Mouse (Mus musculus): ENCODE data around the gene Hpcal4.
A peak's percentile ranks its signal among the peaks of the same experiment; 100 is the strongest.

The Hpcal4 gene

DNA sequence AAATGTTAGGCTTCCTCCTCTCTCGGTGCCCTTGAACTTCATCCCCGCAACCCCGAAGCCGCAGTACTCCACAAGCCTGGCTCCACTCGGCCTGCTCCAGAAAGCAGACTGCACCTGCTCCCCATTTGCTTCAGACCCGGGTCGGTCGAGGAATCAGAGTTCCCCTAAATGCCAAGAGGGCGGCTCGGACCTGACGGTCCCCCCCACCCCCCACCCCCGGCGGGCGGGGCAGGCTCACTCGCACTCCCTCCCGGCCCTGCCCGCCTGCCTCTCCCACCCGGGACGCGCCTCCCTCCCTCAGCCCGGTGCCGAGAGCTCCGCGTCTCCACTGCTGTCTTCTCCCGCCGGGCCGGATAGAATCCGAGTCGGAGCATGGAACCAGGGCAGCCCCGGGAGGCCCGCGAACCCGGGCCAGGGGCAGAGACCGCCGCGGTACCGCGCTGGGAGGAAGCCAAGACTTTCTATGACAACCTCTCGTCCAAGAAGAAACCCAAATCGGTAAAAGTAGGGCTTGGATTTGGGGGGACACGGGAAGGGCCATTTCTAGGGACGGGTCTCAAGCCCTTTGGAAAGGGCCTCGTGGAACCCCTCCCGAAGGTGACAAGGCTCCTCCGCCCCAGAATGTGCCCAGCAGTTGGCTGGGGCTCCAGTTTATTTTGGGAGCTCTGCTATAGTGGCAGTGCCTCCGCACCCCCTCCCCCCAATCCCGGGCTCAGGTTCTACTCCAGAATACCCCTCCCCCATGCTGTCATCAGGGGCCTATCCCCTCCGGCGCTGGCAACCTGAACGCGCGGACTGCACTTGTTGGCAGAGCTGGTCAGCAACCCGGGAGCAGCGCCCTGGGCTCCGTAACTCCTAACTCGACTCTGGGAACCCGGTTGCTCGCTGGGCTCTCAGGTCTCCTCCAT lies 18.4 kb downstream of the Hpcal4 start, which contains the start of gene Nt5c1a:
Gene Nt5c1a (plus strand): TSS at position 319 of the 908 bp plus-strand sequence.
- DNase-seq (ENCODE audit: low spot score) = no peak

DNA sequence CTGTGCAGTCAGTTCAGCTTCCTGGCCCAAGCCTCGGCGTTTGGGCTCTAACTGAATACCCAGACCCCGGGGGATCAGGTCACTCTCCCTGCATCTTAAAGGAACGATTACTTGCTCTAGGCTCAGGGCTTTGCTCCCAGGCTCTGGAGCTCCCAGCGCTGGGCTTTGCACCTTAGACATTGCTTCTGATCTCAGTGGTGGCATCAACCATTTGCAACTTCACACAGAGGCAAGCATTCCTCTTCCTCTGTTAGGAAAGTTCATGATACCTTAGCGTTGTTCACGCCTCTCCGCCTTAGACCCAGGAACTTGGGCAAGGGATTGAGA lies 19.0 kb downstream of the Hpcal4 start:
- DNase-seq (ENCODE audit: low spot score) = no peak

DNA sequence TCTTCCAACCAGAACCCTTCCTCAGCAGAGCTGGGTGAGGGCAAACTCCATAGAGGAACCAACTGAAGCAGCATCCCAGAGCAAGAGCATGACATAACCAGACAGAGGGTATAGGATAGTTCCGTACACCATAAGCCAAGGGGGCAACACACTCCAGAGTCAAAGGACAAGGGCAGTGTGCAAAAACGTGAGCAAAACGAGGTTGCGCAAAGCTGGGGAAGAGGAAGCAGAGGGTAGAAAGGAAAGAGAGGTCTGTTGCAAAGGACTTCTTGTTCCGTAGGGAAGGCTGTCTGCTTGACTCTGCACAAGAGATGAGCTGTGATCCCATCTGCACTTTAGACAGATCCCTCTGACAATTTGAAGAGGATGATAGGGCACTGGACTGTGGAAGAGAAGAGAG lies 24.3 kb downstream of the Hpcal4 start:
- no peak for DNase-seq (ENCODE audit: low spot score)

DNA sequence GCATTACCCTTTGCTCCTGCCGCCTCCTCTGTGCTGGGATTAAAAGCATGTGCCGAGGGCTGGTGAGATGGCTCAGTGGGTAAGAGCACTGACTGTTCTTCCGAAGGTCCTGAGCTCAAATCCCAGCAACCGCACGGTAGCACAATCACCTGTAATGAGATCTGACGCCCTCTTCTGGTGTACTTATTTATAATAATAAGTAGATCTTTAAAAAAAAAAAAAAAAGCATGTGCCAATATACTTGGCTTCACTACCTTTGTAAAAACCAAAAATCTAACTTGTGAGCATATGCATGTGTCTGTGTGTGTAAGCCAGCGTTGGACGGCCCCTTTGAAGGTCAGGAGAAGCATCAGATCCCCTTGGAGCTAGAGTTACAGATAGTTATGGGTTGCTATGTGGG lies 28.0 kb downstream of the Hpcal4 start:
- DNase-seq (ENCODE audit: low spot score) = no peak

DNA sequence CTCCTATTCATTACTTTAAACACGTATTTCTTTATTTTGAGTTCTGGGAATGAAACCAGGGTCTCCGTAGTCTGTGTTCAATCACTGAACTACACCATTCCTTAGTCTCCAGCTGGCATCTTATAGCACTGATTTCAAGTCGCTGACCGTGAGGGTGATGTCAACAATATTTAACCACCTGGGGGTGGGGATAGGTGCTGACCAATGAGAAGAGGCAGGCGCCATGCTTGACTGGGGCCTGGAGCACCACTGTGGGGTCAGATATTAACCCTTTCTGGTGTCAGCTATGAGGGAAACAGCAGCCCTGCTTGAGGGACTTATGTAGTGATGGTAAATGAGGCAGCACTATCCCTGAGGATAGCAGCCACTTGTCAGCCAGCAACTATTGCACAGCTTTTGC lies 28.4 kb downstream of the Hpcal4 start:
- DNase-seq (ENCODE audit: low spot score) = no peak

DNA sequence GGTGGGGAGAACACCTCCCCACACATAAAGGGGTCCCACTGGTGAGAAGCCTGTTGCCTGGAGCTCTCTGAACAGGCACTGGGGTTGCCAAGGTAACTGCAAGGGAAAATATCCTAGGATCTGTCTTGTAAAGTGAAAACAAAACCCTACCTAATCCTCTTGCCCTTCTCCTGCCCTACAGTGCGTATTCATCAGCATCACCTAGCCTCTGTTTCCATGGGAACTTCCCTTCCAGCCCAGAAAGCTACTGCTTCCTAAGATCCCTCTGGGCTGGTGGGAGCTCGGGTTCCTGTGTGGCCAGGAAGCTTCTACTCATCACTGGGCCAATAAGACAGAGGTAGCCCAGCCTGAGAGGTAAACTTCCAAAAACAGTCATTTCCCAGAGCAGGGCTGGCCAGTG lies 29.3 kb downstream of the Hpcal4 start:
- no peak for DNase-seq (ENCODE audit: low spot score)

DNA sequence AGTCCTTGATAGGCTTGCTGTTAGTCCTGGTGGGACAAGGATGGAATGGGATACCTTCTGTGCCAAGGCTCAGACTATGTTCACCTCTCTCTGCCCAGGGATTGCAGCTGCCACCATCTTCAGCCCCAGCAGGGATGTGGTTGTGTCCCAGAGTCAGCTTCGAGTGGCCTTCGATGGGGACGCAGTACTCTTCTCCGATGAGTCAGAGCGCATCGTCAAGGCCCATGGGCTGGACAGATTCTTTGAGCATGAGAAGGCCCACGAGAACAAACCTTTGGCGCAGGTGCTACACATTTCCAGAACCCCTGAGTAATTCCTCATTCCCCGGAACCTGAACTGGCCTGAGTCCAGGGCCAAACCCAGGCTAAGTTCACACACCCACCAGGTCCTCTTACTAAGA lies 30.9 kb downstream of the Hpcal4 start:
- DNase-seq (ENCODE audit: low spot score) = no peak

DNA sequence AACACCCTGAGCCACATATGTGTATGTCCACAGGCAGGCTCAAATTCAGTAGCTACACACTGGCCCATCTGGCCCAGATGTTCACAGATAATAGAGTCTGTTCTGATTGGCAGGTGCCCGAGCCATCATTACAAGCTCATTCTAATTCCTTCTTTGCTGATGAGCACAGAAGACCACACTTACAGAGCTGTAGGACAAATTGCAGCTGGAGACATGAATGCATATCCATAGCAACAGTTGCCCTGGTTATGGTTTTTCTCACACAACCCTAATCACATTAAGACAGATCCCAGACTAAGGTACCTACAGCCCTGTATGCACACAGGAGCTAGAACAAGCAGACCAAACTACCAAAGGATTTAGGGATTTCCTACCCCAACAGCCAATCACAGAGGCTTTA lies 32.3 kb downstream of the Hpcal4 start:
- no peak for DNase-seq (ENCODE audit: low spot score)

DNA sequence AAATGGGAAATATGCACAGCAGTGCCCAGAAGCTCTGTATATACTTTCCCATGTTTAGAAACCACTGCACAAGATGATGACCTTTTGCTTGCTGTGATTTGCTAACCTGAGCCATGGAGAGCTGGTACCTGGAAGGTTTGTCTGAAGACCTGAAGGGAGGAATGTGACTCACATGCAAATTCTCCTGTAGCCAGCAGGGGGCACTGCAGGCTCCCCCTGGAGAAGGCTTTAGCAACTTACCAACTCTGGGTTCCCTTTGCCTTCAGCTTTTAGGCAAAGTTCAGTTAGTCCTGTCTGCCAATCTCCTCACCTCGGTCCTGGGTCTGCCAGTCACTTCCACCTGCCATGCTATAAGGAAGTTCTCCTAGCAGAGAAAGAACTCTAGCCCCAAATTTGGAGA lies 33.8 kb downstream of the Hpcal4 start:
- DNase-seq (ENCODE audit: low spot score) = no peak

DNA sequence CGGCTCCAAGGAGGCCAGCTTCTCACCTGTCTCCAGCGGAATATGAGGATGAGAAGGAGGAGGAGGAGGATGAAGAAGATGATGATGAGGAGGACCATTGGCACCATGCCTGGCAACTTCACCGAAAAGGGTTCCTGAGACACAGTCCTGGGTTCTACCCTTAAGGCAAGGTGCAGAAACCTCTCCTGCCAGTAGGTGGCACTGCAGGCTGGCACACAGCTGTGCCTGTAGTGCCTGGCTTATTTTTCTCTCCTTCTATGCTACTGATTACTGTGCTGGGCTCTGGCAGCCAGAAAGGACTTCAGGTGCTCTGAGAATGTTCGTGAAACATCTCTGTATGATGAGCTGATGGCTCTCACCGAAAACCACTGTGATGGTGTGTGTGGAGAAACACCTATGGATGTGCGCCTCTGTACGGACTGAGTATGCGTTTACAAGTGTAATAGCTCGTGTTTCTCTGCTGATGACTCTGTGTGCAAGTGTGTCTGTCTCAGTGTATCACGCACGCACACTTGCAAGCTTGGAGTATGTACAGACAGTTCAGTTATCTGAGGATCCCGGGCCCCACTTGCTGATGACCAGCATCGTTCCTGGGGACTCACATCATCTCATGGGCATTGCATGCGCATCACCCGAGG lies 36.8 kb downstream of the Hpcal4 start:
- DNase-seq (ENCODE audit: low spot score) = peak; percentile 78

DNA sequence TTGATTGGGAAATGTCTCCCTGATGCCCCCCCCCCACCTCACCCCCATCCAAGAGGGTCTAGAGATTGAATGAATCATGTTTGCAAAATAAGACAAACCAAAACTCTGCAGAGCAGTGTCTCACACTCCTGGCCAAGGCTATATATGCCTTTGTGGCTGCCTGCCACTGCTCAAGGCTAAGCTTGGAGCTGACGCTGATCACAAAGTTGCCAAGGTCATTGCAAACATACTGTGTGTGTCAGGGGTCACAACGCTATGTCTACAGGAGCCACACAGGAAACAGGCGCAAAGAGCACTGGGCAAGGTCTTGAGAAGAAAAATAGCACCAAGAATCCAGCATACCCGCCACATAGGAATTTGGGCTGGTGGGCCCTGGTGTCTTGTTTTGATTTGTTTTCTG lies 37.6 kb downstream of the Hpcal4 start:
- DNase-seq (ENCODE audit: low spot score) = no peak

DNA sequence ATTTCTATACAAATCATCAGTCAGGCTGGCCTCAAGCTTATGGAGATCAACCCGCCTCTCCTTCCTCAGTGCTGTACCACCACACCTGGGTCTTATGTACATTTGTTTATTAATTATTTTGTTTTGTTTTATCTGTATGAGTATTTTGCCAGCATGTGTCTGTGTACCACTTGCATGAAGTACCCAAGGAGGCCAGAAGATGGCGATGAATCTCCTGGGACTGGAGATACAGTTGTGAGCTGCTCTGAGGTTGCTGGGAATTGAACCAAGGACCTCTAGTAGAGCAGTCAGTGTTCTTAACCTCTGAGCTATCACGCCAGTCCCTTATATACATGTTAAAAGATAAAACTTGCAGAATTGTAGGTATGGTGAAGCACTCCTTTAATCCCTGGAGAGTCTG lies 40.3 kb downstream of the Hpcal4 start:
- no peak for DNase-seq (ENCODE audit: low spot score)

DNA sequence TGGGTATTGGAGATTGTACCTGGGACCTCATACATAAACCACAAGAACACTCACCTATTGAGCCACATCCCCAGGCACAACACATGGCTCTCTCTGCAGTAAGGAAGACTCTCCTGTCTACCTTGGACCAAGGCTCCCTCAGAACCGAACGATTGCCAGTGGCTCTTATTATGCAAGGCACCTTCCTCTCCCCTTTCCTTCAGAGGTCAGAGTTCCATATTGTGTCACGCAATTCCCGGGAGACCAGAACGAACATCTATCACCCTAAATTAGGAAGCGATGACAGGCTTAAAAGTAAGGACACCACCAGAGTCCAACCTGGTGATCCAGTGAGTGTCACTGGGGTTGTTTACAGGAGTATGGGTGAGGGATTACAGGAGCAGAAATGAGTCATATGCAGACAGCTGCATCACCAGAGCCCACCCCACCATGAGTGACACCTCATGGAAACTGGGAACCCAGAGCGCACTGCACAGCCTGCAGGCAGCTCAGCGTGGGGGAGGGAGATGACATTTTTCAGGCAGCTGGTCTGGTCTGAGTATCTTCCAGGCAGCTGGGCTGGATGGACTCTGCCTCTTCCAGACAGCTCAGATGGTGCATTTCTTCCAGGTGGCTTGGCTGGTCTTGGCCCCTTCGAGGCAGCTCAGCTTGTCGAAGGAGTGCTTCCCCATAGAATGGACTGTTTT lies 42.8 kb downstream of the Hpcal4 start:
- DNase-seq (ENCODE audit: low spot score) = no peak

DNA sequence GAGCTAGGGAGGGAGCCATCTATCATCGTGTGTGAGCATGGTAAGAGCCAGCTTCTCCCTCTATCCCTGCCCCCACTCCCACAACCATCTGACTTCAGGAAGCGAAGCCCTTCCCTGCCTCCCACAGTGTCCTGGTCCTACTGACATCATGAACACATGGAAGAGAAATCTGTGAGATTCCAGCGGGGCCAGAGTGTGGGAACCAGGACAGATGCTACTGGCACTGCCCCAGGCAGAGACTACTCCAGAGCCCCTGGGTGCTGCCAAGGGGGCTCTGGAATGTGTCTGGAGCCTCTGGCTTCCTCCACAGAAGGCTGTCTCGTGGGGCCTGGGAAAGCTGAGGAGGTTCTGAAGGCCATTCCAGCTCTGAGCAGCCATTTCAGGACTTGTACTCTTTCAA lies 44.7 kb downstream of the Hpcal4 start:
- DNase-seq (ENCODE audit: low spot score) = no peak

DNA sequence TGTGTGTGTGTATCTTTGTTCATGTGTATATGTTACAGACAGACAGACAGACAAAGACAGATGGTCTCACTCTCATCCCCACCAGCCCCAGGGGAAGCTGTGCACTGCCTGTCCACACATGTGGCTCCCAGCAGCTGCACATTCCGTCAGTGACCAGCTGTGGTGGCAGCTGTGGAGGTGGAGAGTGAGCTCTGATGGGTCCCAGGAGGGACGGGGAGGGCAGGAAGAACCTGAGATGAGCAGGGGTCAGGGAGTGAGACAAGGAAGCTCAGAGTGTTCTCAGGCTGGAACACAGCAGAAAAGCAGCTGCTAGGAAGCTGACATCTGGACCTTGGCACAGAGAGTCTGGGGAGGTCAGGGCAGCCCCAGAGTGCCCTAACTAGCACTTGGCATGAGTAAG lies 45.2 kb downstream of the Hpcal4 start:
- DNase-seq (ENCODE audit: low spot score) = no peak

DNA sequence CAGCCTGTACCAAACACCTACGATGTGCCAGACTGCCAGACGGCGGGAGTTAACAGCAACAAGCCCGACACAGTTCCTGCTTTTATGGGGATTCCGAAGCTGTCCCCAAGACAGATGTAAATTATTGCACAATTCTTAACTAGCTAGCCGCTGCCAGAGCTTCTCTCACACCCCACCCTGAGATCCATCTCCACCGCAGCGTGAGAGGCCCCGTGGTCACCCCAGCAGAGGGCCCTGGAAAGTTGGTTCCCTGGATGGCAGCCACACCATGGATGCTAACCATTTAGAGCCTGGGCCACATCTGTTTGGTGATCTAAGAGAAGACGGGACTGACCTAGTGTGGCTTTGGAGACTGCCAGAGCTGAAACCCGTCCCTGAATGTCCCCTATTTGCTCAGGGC lies 46.1 kb downstream of the Hpcal4 start:
- no peak for DNase-seq (ENCODE audit: low spot score)

DNA sequence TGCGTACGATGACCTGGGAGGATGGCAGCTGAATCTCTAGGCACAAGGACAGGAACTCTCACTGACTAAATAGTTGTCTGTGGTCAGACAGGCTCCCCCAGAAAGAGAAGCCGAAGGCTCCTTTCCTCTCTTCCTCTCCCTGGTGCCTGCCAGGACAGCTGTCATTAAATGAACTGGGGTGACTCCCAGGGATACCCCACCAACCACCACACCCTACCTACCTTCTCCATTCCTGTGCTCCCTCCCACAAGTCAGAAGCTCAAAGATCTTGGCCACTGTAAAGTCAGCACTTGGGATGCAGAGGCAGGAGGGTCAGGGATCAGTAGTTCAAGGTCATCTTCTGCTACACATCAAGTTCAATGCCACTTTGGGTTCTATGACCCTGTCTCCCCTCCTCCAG lies 49.8 kb downstream of the Hpcal4 start:
- DNase-seq (ENCODE audit: low spot score) = no peak

DNA sequence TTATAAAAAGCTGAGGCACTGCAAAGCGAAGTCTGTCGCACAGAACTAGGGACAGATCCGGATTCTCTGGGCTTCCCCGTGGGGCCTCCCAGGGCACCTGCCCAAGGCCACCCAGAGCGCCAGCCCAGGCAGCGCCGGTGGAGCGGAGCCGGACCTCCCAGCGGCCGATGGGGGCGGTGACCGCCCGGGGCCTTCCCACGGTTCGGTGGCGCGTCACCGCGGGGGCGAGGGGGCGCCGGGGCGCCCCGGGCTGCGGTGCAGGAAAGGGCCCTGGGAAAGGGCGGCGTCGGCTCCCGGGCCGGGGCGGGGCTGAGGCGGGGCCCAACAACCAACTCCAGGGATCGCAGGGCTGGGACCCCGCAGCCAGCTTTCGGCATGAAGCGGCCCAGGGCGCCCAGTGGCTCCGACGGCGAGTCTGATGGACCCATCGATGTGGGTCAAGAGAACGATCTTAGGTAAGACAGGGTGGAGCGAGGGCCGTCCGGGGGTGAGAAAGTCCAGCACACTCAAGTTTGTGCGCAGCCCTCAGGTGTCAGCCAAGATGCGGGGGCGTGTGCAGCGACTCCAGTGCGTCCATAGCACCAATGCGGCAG lies 50.6 kb downstream of the Hpcal4 start, which contains the start of gene Heyl:
Gene Heyl (plus strand): TSS at position 65 of the 593 bp plus-strand sequence.
- peak; percentile 54 for DNase-seq (ENCODE audit: low spot score)

DNA sequence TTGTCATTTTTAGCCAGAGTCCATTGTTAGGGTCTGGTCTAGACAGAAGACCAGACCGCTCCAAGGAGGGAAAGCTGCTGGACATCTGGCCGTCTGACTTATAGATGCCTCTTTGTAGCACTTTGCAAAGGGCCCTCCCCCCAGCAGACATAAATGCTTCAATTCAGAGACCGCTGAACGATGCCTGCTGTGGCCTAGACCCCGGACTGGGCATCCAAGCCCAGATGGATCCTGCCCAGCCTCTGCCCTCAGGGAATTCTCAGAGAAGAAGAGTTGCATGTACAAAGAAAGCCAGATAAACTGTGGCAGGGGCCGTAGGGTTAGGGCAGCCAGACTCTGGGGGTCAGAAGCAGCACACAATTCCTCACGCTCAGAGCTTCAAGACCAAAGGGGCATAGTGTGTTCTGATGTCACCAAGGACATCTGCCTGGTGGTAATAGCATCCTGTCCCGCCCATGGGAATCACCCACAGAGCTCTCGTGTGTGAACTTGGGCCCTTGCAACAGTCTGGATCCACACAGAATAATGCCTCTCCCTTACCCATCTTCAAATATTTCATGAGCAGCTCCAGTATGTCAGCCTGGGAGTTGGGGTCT lies 52.9 kb downstream of the Hpcal4 start:
- no peak for DNase-seq (ENCODE audit: low spot score)

DNA sequence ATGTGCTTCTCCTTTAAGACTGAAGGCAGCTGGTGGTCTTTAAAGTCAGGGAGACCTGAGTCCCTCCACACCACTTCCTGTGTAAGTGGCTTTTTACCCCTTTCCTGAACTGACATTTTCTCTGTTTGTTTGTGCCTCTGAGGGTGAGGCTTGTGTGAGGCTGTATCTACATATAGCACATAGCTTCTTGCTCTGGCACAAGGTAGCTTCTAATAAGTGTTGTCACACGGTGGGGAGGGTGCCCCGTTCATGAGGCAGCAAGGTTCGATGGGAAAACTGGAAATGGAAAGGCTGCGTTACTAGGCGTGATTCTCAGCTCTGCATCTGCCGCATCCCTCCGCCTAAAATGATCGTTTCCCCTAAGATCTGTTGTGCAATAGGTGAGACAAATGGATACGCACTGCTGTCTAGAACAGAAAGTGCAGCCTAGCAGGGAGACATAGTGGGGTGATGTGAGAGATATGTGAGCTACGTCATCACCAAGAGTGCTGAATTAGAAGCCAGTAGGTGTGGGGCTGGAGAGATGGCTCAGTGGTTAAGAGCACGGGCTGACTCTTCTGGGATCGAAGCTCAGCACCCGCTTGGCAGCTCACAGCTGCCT lies 53.5 kb downstream of the Hpcal4 start:
- DNase-seq (ENCODE audit: low spot score) = no peak

DNA sequence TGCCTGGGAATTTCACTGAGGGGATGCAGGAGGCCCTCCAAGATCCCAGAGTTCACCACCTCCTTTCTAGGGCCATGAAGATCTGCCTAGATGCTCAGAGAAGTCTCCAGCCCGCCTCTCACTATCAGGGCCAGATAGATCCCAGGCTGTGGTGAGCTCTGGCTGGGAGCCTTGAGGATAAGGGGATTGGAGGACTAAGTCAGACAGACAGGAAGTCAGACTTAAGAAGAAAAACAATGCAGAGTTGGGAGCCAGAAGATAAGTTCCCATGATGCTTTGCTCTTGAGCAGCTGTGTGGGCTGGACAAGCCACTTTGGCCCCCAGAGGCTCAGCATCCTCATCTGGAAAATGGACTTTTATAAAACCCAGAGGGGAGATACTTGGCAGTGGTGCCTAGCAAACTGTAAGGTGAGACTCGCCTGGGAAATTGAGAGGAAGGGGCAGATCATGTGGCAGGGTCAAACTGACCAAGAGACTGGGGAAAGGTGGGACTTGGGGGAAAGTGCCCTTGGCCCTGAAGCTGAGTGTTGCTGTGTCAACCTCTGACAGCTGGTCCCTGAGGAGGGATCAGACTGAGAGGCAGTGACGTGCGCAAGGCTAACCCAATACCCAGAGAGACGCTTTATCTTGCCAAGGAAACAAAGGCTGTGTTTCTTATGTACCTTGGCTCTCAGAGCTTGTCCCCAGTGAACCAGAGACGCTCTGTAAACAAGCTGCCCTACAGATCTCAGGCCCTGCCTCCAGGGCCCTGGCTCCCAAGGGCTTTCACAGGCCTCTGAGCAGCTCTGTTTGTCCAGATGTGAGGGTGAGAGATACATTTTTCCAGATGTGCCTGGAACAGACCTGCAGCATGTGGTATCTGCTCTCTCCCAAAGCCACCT lies 54.6 kb downstream of the Hpcal4 start:
- no peak for DNase-seq (ENCODE audit: low spot score)

Data from ovary, postnatal 14 days (tissue).